Mouse (Mus musculus) adrenal gland (tissue): ENCODE data around the gene Gimap4.

Experiments
- intact Hi-C: fragments of 180-260 bp; cut with DNase I; formaldehyde crosslinking; loops from one replicate; pipeline ENCODE4 v1.15.1; 2025

Gimap4 gene

DNA sequence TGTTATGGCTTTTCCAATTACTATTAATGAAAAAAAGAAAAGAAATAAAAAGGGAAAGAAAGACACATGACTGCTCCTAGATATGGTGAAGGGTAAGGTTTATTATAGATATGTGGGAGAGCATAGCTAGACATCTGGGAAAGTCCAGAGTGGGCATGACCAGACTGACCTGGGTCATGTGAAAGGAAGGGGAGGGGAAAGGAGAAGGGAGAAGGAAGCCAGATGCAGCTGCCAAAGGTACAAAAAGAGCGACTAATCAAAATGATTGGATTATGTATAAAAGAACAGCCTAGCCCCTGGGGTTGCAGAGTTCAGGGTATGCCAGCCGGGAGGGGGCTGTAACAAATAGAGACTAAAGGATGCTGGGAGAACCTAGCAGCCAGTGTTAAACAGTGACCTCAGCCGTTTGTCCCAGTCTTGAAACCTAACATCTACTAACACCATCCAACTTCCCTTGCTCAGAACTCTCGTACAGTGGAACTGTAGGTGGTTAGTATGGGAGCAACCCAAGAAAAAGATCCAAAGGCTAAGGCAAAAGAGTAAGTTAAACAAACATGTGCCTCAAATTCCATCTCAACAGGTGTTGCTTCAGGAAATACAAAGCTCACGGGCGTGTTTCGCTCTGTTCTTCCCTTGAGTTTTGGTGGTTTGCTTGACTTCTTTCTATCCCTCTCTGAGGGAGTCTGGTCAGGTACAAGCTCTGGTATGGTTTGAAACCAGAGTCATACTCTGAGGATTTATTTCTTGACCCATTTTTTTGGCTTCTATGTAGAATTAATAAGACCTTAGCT, 13.9 kb downstream of the Gimap4 start:
- intact Hi-C loops: no loop called here

DNA sequence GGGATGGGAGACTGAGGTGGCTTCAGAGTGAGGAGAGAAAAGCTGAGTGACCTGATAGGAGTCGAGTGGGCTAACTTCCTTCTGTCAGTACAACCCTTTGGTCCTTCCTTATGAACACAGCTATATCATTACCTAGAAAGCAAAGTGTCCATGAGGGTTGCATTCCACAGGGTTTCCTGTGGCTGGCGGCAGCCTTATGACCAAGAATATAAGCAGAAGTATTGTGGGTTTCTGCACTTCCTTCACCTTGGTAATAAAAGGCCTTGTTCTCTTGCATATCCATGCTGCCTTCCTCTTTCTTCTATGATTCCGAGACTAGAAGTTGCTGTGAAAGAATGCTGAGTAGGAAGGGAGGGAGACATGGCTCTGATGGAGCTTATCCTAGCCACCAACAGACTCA, 14.5 kb downstream of the Gimap4 start:
- intact Hi-C loops: no loop called here

DNA sequence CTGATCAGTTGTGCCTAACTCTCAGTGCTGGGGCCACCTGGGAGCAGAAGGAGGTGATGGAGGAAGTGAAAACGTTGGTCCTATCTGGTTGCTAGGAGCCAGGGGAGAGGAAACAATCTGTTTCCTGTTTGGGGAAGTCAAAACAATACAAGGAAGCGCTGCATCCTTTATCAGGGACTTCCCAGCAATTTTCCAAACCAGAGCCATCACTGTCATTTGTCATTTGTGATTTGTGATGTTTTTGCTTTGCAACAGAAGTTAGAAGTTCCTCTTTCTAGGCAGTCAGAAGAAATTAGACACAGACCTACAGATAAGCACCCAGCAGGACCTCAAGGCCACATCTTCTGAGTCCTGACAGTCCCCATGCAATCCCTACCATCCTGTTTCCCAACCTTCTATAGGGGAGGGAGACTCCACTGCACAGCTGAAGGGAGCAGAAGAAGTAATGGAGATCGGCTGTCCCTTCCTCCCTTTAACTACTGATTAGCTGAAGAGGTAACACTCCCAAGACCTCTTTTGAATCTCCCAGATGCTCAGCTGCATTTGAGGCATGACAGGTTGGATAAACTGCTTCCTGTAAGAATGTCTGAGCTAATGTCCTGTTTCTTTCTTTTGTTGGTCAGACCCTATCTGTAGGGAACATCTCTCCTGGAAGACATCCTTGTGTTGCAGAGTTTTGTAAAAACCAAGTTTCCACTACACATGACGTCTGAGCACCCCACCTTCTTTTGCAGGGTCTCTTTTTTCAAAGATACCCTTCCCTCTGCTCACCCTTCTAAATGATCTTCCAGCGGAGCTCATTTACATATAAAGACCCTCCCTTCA, 16.1 kb downstream of the Gimap4 start:
- intact Hi-C loops: no loop called here

DNA sequence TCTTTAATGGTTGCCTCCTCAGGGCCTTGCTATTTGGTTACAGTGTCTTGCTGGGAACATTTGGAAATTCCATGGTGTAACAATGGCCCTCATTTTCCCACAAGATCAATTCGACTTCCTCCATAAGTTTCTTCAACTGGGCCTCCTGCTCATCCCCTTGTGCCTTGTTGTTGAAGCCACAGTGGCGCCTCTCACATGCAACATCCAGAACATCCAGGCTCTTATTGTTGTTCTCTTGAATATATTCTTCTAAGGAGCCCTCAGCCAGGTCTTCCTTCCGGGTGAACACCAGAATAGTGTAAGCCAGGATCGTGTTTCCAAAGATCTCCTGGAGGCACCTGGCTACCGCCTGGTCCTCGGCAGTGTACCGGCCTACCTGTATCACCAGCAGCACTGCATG, 17.8 kb downstream of the Gimap4 start:
- intact Hi-C loops: no loop called here

DNA sequence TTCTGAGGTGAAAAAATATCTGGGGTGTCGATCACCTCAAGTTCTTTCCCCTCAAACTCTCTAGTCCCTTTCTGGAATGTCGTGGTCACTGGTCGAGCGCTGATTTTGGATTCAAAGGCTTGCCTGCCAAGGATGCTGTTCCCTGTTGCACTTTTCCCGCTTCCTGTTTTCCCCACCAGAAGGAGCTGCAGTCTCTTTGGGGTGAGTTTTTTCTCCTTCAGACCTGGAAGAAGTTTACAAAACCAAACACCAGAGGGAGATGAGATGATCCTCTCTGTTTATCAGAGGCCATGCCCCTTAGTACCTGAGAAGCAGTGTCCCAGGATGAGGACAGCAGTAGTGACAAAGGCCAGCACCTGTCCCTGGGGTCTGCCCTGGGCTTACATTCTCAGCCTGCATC, 18.3 kb downstream of the Gimap4 start:
- intact Hi-C loops: no loop called here

DNA sequence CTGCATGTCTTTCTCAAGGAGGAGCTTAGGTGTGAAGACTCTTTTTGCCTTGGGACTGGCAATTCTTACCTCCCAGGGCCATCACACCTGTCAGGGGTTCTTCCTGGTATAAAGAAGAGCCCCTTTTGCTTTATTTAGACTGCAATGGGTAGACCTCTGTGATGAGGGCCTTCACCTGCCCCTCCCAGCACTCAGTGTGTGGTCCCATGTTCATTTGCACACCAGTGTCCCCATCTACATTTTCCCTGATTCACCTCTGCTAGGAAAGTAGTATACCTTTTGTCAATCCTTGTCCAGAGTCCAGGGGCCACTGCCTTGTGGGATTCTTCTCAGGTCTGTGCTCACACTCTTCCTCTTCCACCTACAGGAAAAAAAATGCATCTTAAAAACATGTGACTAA, 19.8 kb downstream of the Gimap4 start:
- intact Hi-C loops: no loop called here

DNA sequence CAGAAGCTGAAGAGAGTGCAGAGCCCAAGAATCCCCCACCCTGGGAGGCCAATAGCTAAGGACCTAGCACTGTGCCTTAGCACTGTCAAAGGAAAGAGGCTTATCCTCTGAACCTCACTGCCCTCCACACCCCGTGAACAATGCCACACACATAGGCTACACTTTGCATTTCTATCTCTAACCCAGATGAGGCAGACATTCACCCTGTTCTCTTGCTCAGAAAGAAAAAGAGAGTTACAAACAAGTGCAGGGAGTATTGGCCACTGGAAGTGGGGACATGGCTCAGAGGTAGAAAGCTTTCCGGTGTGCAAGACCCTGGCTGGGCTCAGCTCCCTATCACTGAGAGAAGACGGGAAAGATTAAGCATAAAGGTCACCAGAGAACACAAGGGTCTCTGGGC, 21.8 kb downstream of the Gimap4 start:
- intact Hi-C loops: no loop called here

DNA sequence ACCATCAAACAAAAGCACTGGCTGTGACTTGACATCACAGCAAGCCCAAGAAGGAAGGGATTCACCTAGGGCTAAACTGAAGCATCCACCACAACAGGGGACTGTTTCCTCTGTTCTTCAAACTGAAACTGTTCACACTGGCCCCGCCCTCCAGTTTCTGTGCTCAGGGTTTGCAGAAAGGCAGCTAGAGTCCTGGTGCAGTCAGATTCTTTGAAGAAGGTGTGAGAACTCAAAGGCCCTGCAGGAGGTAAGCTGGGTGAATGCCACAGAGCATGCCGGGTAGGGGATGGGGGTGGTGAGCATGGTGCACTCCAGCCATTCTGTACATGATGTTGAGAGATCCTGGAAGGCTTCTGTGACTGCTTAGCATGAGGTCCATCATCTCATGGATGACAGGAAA, 34.1 kb downstream of the Gimap4 start, which contains the start of the genes Gm28053 and Gimap7:
TSS of gene Gm28053 (plus strand) at position 153 of the 400 bp plus-strand sequence.
TSS of gene Gimap7 (plus strand) at position 167 of the 400 bp plus-strand sequence.
- intact Hi-C loops: no loop called here

DNA sequence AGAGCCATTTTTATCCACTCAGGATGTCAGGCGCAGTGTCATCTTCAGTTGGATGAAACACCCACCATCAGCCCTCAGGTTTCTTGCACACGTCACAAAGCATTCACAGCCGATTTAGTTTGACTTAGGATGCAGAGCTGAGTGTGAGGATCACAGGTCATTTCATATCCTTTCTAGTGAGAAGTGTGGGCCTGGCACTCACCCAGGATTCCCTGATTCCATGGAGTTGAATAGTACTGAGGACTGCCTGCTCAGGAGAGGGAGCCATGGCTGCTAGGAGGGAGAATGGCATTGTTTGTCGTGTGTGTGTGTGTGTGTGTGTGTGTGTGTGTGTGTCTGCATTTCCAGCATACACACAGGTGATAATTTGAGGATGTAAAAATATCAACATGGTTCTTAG, 36.0 kb downstream of the Gimap4 start:
- intact Hi-C loops: no loop called here

DNA sequence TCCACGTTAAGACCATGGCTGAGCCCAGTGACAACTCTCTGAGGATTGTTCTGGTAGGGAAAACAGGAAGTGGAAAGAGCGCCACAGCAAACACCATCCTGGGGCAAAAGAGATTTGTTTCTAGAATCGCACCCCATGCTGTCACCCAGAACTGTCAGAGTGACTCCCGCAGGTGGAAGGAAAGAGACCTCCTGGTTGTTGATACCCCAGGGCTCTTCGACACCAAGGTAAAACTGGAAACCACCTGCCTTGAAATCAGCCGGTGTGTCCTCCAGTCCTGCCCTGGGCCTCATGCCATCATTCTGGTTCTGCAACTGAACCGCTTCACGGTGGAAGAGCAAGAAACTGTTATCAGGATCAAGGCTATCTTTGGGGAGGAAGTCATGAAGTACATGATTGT, 39.1 kb downstream of the Gimap4 start:
- intact Hi-C loops: no loop called here

DNA sequence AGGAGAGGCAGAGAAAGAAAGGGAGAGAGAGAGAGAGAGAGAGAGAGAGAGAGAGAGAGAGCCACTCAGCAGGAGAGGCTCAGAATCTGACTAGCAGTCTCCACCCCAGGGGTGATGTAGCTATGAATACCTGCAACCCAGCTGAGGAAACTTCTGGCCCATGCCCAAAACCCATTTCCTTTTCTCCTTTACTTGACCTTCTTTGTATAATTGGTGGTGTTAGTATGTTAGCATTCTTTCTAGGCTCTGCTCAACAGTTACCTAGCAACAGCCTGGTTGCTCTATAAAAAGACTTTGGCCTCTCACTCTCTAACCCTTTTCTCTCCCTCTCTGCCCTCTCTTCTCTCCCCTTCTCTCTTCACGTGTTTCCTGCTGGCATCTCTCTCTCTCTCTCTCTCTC, 41.1 kb downstream of the Gimap4 start:
- intact Hi-C loops: no loop called here

DNA sequence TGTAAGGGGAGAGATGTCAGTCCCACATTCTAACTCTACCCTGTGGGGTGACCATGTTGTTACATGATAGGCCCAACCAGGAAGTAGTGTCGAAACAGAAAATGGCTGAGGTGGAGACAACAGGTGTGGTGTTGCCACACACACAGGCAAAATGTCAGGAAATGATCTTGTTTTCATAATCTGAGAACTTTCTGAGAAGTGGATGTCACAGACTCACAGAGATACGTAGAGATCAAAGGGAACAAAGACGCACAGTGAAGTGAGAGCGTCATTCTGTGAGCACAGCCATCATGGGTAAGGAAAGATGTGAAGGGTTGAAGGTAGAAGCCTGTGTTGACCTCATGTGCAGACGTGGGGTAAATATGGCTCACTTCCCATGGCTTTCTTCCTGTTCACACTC, 43.4 kb downstream of the Gimap4 start:
- intact Hi-C loops: no loop called here

DNA sequence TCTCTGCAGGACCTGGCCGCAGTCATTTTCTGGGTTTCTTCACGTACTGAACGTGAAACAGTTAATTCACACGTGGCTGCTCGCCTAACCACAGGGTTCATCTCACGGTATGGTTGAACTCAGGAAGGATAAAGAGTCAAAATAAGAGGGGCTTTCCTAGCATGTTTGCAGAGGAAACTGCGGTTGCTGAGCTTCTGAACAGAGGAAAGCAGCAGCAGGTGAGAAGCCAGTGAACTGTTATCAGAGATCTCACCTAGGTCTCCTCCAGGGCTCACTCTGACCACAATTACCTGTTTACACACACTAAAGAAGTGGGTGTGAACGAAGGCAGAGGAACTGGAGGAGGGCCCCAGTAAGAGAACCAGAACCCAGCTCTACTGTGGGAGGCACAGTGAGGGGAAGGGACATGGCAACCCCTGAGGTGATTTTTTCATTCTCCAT, 48.5 kb downstream of the Gimap4 start:
- intact Hi-C loops: no loop called here

DNA sequence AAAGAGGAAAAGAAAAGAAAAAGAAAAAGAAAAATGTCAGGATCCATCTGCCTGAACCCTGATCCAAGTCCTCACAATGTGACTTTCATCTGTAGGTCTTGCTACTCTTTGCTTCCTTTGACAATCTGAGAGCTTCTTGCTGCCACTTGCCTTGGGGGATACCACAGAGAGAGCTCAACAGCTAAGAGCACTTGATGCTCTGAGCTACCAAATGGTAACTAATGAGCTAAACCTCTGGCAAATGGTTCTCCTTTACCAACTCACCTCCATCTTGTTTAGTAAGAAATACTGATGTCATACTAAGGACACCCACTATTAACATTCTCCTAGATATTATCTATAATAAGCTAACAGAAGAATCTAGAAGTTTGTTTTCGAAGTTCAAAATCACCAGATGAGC, 49.3 kb downstream of the Gimap4 start:
- intact Hi-C loops: no loop called here

DNA sequence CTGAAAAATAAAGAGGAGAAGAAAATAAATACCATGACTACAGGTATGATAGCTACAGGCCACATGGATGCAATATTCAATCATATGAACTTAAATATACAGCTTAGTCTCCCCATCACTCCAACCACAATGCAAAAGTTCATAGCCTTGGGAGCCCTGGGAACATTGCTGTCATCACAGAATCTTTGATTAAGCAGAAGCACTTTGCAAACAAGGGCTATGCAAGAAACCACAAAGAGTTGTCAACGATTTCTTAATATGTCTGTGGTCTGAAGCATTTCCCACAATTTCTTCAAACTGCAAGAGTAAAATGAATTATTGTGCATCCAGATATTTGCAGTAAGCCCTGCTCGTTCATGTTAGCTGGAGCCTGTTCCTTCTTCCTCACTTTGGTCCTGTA, 52.7 kb downstream of the Gimap4 start:
- intact Hi-C loops: no loop called here

DNA sequence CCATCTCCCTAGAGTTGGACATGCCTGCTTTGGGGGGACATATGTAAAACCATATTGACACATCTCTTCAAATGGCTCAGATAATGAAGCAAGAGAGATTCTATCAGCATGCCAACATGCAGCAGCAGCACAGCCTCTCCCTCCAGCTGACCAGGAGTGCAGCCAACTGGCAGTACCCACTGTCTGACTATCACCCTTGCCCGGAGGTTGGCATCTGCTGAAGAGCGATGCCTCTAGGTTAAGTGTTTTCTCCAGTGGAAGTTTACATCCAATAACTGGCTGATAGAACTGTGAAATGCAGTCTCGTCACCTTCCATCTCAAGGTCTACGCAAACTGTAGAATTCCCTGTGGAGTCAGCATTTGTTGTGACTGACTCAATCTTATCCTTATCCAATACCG, 53.3 kb downstream of the Gimap4 start:
- intact Hi-C loops: no loop called here

DNA sequence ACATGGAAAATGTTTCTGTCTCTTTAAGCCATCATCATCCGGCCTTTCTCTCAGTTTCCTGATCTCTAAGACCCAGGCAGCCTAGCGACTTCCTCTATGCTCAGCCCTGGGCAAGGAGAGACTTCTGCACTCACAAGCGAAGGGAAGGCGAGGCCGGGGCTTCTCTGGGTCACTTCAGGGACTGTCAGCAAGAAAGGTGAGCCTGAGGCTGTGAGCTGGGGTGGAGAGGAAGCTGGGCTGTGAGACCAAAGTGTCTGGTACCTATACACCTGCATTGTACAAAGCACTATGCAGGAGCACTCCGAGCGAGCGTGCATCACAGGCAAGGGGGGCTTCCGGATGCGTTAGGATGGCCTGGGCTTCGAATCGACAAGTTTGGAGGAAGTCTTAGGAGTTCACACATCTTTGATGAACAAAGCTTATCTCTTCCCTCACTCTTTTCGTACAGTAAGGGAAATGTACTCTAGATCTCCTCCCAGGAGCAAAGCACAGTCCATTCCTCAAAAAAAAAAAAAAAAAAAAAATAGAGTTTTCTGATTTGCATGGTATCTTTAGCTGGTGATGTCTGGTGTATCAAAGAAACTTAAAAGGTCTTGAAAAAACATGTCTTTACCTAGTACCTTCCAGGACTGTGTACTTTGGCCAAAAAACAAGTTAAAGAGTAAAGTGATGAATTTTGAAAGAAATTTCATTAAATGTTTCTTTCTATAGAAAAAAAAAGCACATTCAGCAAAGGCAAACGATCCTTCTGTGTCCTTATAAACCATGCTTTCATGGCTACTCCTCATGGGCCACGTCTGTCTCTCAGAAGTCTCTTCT, 54.8 kb downstream of the Gimap4 start, which contains the start of gene Gimap1:
TSS of gene Gimap1 (plus strand) at position 94 of the 819 bp plus-strand sequence.
- intact Hi-C loops: no loop called here

DNA sequence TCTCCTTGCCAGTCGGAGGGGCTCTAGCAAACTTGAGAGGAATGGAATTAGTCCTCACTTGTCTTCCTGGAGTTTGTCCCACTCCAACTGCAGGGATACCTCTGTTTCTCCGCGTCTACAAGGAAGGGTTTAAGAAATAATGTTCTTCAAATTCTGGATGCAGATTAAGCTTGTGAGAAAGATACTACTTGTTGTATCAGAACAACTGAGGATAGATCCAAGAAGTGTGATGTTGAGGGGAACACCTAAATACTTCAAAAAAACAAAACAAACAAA, 55.4 kb downstream of the Gimap4 start:
- intact Hi-C loops: no loop called here

DNA sequence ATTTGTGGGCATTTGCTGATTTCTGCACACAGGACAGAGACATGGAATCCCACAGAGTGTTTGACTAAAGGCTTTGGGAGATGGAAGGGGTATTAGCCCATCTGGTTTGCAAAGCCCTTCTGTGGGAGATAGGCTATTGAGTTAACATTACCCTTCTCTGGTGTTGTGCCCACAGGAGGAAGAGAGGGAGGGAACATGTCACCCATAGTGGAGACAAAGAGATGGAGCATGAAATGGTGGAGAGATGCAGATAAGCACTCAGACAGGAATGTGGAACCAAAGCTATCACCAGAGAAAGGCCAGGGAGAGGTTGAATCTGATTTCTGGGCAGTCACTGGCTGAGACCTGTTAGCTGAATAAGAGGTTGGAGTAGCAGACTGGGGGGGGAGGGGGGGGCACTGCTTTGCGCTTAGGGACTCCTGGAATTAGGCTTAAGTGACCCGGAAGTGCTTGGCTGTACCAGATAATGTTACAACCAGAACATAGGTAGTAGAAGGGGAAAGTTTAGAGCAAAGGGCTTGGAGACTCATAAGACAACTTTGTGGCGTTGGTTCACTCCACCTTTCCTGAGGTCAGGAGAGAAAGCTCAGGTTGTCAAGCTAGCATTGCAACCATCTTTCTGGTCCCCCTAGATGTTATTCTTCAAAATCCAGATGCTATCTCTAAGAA, 56.3 kb downstream of the Gimap4 start:
- intact Hi-C loops: no loop called here

DNA sequence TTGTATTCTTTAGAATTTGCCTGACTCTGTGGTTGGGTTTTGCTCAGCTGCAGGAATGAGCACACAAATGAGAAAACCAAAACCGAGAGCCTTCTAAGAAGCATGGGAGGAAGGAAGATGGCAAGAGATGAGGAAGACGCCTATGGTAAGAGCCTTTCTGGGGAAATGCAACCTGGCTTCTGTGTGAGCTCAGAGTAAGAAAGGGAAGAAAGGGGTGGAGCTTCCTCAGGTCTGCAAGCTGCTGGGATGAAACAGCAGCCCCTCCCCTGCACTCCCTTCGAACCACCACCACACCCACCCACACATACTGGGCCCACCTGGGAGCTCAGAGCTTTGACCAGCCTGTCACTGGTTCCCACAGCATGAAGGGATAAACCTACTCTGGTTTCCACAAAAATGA, 56.9 kb downstream of the Gimap4 start:
- intact Hi-C loops: no loop called here
